Mouse (Mus musculus): ENCODE data around the gene Gm15217.

GRCm38 (mm10) chr14:46412497-46413000, 33.3 kb downstream of the Gm15217 start:
- TF ChIP-seq POLR2A (IDR thresholded peaks at IDR 0.05; ENCODE audit: low read depth, low read length) (no peak), CTCF (IDR thresholded peaks at IDR 0.05; ENCODE audit: extremely low read depth, insufficient read depth, insufficient read length, insufficient replicate concordance) (no peak)
